Mouse (Mus musculus): Measurements from ENCODE around the gene Bmpr1a. TPM values are rescaled to one million over a fixed set of nuclear protein-coding genes. Genes with fewer than 3 reads are reported as not detected.
"Not testable (repeated sequence)": the region's sequence is repeated elsewhere in the genome, so short reads cannot be mapped to it uniquely, and the experiment has no call there.

Gene Bmpr1a
- polyA plus RNA-seq, 1 experiment from 2014 or later = 23.4 TPM

GRCm38 (mm10) chr14:34446624-34447023, 56.5 kb downstream of the Bmpr1a start:
- Histone ChIP-seq H3K4me2 (replicated peaks) (no peak overlapping the region), H3K27ac (replicated peaks) (no peak overlapping the region), H3K9ac (replicated peaks) (no peak overlapping the region), H3K4me3 (no peak overlapping the region), H3K4me1 (no peaks in the 10 kb centered on the region), H3K36me3 (peaks cover 23% of the 10 kb centered on the region), H3K27me3 (no peaks in the 10 kb centered on the region), H3K9me3 (no peaks in the 10 kb centered on the region)
- ATAC-seq (replicated peaks) = no peak
- WGBS = 95% methylated on average over 6 of the region's 6 CpGs

DNA sequence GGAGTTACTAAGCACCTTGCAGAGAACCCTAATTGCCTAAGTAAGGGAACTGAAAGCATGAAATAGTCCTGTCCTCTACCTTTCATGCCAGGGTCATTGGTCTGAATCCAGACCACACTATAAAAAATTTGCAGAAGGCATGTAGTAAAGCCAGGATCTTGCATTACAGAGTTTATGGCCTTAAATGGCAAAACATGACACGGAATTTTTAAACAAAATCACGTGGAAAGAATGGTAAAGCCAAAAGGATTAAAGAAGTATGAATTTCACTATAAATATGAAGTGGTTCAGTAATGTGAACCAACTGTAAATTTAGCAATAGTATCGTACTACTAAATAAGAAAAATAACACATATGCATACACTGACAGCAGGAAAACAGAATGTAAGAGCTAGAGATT, 57.8 kb downstream of the Bmpr1a start:
- no peaks in the 10 kb centered on the region for H3K27me3 ChIP-seq
- no peaks in the 10 kb centered on the region for H3K9me3 ChIP-seq
- WGBS = 89% methylated on average over 3 of the region's 3 CpGs
- no peaks in the 10 kb centered on the region for H3K4me1 ChIP-seq
- H3K4me2 ChIP-seq (replicated peaks) = no peak overlapping the region
- H3K9ac ChIP-seq (replicated peaks) = no peak overlapping the region
- no peak overlapping the region for H3K4me3 ChIP-seq
- no peak overlapping the region for H3K27ac ChIP-seq (replicated peaks)
- ATAC-seq (replicated peaks) = no peak
- H3K36me3 ChIP-seq = peaks cover 28% of the 10 kb centered on the region

- ATAC-seq (replicated peaks) = no peak
- Histone ChIP-seq H3K27me3 (no peaks in the 10 kb centered on the region), H3K4me3 (no peak overlapping the region), H3K4me1 (no peaks in the 10 kb centered on the region), H3K27ac (replicated peaks) (no peak overlapping the region), H3K36me3 (peaks cover 28% of the 10 kb centered on the region), H3K9ac (replicated peaks) (no peak overlapping the region), H3K4me2 (replicated peaks) (no peak overlapping the region), H3K9me3 (no peaks in the 10 kb centered on the region)
These were observed 58.2 kb downstream of the Bmpr1a start for GRCm38 (mm10) chr14:34444924-34445323.

GRCm38 (mm10) chr14:34444368-34444767, 58.8 kb downstream of the Bmpr1a start:
- H3K9me3 ChIP-seq = no peaks in the 10 kb centered on the region
- H3K4me2 ChIP-seq (replicated peaks) = no peak overlapping the region
- H3K4me1 ChIP-seq = no peaks in the 10 kb centered on the region
- no peak overlapping the region for H3K4me3 ChIP-seq
- H3K27ac ChIP-seq (replicated peaks) = no peak overlapping the region
- no peak overlapping the region for H3K9ac ChIP-seq (replicated peaks)
- WGBS = 83% methylated on average over 5 of the region's 5 CpGs
- no peaks in the 10 kb centered on the region for H3K27me3 ChIP-seq
- no peak for ATAC-seq (replicated peaks)
- peaks cover 28% of the 10 kb centered on the region for H3K36me3 ChIP-seq

DNA sequence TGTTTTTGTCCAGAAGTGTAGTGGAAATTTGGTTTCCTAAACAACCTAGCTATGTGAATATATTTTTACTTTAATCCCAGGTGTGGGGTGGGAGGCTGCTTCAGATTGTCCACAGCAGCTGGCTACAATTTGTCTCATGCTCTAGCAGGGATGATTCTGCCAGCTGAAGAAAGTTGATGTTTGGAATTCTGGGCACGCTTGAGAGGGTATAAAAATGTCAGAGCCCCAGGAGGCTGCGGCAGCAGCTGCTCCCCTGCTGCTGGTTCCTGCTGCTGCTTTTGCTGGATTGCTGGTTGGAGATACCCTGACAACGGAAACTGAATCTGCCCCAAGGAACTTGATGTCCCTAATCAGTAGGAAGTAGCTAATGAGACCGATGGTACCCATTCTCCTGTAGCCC, 60.6 kb downstream of the Bmpr1a start:
- Histone ChIP-seq H3K36me3 (peaks cover 26% of the 10 kb centered on the region), H3K9ac (replicated peaks) (no peak overlapping the region), H3K4me1 (no peaks in the 10 kb centered on the region), H3K4me2 (replicated peaks) (no peak overlapping the region), H3K4me3 (no peak overlapping the region), H3K27me3 (no peaks in the 10 kb centered on the region), H3K27ac (replicated peaks) (no peak overlapping the region), H3K9me3 (no peaks in the 10 kb centered on the region)
- 72% methylated on average over 4 of the region's 4 CpGs for WGBS
- ATAC-seq (replicated peaks) = no peak

DNA sequence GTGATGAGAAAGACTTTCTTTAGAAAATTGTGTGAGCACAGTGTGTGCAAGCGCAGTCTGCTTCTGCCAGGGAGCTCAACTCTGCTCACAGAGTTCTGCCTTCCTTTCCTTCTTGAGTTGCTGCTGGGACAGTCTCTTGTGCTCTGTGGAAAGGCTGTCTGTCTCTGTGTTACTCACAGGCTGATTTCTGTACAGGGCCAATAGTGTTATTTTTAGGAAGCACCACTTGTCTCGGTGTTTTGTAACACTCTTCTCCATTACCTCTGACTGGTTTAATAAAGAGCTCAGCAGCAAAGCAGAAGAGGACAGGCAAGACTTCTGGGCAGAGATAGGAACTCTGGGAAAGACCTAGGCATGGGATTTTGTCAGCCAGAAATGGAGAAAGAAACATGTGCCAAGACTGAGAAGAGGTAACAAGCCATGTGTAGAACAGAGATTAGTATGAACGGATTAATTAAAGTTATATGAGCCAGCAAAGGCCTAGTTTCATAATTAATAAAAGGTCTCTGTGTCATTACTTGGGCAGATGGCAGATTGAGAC, 62.5 kb downstream of the Bmpr1a start:
- Histone ChIP-seq H3K27me3 (no peaks in the 10 kb centered on the region), H3K9ac (replicated peaks) (no peak overlapping the region), H3K4me3 (no peak overlapping the region), H3K4me2 (replicated peaks) (no peak overlapping the region), H3K27ac (replicated peaks) (no peak overlapping the region), H3K4me1 (no peaks in the 10 kb centered on the region), H3K9me3 (no peaks in the 10 kb centered on the region), H3K36me3 (peaks cover 20% of the 10 kb centered on the region)
- WGBS = 94% methylated on average over 3 of the region's 3 CpGs
- ATAC-seq (replicated peaks) = no peak

- Histone ChIP-seq H3K4me2 (replicated peaks) (no peak overlapping the region), H3K36me3 (peaks cover 18% of the 10 kb centered on the region), H3K9ac (replicated peaks) (no peak overlapping the region), H3K4me1 (no peaks in the 10 kb centered on the region), H3K27ac (replicated peaks) (no peak overlapping the region), H3K9me3 (no peaks in the 10 kb centered on the region), H3K4me3 (no peak overlapping the region), H3K27me3 (no peaks in the 10 kb centered on the region)
- no peak for ATAC-seq (replicated peaks)
- 86% methylated on average over 1 of the region's 1 CpGs for WGBS
These were observed 74.1 kb downstream of the Bmpr1a start for GRCm38 (mm10) chr14:34429069-34429468.

GRCm38 (mm10) chr14:34428274-34428673, 74.9 kb downstream of the Bmpr1a start:
- no peak overlapping the region for H3K4me2 ChIP-seq (replicated peaks)
- H3K4me1 ChIP-seq = no peaks in the 10 kb centered on the region
- WGBS = 97% methylated on average over 3 of the region's 3 CpGs
- no peak overlapping the region for H3K27ac ChIP-seq (replicated peaks)
- H3K27me3 ChIP-seq = no peaks in the 10 kb centered on the region
- no peak overlapping the region for H3K4me3 ChIP-seq
- no peaks in the 10 kb centered on the region for H3K9me3 ChIP-seq
- no peak for ATAC-seq (replicated peaks)
- H3K36me3 ChIP-seq = peaks cover 20% of the 10 kb centered on the region
- H3K9ac ChIP-seq (replicated peaks) = no peak overlapping the region

- Histone ChIP-seq H3K4me1 (no peaks in the 10 kb centered on the region), H3K9me3 (no peaks in the 10 kb centered on the region), H3K4me3 (no peak overlapping the region), H3K9ac (replicated peaks) (no peak overlapping the region), H3K27me3 (no peaks in the 10 kb centered on the region), H3K4me2 (replicated peaks) (no peak overlapping the region), H3K36me3 (peaks cover 39% of the 10 kb centered on the region), H3K27ac (replicated peaks) (no peak overlapping the region)
- no peak for ATAC-seq (replicated peaks)
- 97% methylated on average over 1 of the region's 1 CpGs for WGBS
These were observed 82.1 kb downstream of the Bmpr1a start for GRCm38 (mm10) chr14:34421078-34421477.

GRCm38 (mm10) chr14:34417501-34417900, 85.6 kb downstream of the Bmpr1a start:
- Histone ChIP-seq H3K4me3 (no peak overlapping the region), H3K4me2 (replicated peaks) (no peak overlapping the region), H3K36me3 (peaks cover 47% of the 10 kb centered on the region), H3K27me3 (no peaks in the 10 kb centered on the region), H3K27ac (replicated peaks) (no peak overlapping the region), H3K9ac (replicated peaks) (no peak overlapping the region), H3K9me3 (no peaks in the 10 kb centered on the region), H3K4me1 (no peaks in the 10 kb centered on the region)
- ATAC-seq (replicated peaks) = no peak
- WGBS = 89% methylated on average over 5 of the region's 5 CpGs

DNA sequence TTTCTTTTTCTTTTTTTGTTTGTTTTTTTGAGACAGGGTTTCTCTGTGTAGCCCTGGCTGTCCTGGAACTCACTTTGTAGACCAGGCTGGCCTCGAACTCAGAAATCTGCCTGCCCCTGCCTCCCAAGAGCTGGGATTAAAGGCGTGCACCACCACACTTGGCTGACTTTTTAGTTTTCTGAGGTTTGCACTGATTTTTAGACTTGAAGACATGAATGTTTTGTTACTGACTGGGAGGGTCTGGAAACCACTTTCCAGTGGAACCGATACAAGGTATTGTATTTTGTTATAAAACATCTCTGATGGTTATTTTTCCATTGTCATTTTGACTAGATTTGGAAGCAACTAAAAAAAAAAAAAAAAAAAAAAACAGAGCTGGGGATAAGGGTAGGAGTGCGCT, 86.2 kb downstream of the Bmpr1a start:
- not testable (repeated sequence) for H3K9me3 ChIP-seq; H3K27me3 ChIP-seq; H3K9ac ChIP-seq (replicated peaks); H3K4me3 ChIP-seq; H3K27ac ChIP-seq (replicated peaks); ATAC-seq (replicated peaks); H3K4me1 ChIP-seq; H3K4me2 ChIP-seq (replicated peaks)
- 93% methylated on average over 4 of the region's 4 CpGs for WGBS
- peaks cover 45% of the 10 kb centered on the region for H3K36me3 ChIP-seq

- Histone ChIP-seq H3K27me3 (no peaks in the 10 kb centered on the region), H3K9ac (replicated peaks) (no peak overlapping the region), H3K4me1 (no peaks in the 10 kb centered on the region), H3K27ac (replicated peaks) (no peak overlapping the region), H3K4me3 (no peak overlapping the region), H3K4me2 (replicated peaks) (no peak overlapping the region), H3K9me3 (no peaks in the 10 kb centered on the region), H3K36me3 (peaks cover 37% of the 10 kb centered on the region)
- 80% methylated on average over 7 of the region's 7 CpGs for WGBS
- ATAC-seq (replicated peaks) = no peak
These were observed 90.8 kb downstream of the Bmpr1a start for GRCm38 (mm10) chr14:34412164-34412896.

DNA sequence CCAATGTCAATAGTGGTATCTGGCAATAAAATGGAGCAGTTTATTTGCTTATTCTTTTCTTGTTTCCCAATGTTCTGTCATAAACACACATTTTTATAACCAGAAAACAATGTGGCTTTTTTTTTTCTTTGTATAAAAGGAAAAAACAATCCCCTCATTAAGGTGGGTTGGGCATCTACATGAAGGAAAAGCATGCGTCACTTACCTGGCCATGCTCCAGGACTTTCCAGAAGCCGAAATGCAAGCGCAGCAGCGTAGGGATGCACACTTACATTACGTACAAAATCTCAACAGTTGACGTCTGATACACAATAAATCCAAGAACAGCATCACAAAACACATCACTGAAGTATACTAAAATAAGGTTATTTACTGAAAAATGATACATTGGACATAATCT, 92.4 kb downstream of the Bmpr1a start:
- no peak for ATAC-seq (replicated peaks)
- Histone ChIP-seq H3K27ac (replicated peaks) (no peak overlapping the region), H3K4me2 (replicated peaks) (no peak overlapping the region), H3K36me3 (peaks cover 39% of the 10 kb centered on the region), H3K4me1 (no peaks in the 10 kb centered on the region), H3K9ac (replicated peaks) (no peak overlapping the region), H3K9me3 (no peaks in the 10 kb centered on the region), H3K4me3 (no peak overlapping the region), H3K27me3 (no peaks in the 10 kb centered on the region)
- 87% methylated on average over 6 of the region's 6 CpGs for WGBS

All from forebrain, embryonic 15.5 days (tissue).